Comparison of ENCODE assay signal across 18 mouse cellular contexts in the genomic region with DNA sequence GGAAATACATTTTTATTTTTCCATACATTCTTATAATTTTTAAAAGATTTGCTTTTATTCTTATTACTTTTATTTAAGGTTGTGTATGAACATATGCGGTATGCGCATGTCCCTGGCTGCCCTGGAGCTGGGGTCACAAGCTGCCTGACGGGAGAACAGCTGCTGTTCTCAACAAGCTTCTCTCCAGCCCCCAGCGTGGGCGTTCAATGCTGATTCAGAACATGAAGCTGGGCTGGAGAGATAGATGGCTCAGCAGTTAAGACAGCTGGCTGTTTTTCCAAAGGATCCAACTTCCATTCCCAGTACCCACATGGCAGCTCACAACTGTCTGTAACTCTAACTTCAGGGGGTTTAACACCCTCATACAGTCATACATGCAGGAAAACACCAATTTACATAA. TPM values are rescaled to one million over a fixed set of nuclear protein-coding genes. Genes with fewer than 3 reads are reported as not detected.
A peak's percentile ranks its signal among the peaks of the same experiment; 100 is the strongest.
DNase-seq lines count a peak whose midpoint lies in the region; TF ChIP-seq lines count a peak whose summit lies in the region.
"Had no signal": no experiment of that assay in that cellular context is flagged by ENCODE, and none has a peak within 500 bp of the region (broad histone marks: within the 10 kb centered on the region; RNA-seq: fewer than 3 reads in every experiment).

No protein-coding gene starts in this region.

- no peak overlapping the region for H3K4me3 ChIP-seq in myocyte
- no peak overlapping the region for H3K4me3 ChIP-seq in lung, adult 2 months (replicated peaks; ENCODE audit: extremely low read depth, low read depth, low read length)
- H3K4me3 ChIP-seq: embryonic facial prominence, embryonic 12.5 days; forebrain, embryonic 13.5 days; hindbrain, embryonic 15.5 days; limb, embryonic 10.5 days; midbrain, embryonic 12.5 days had no signal

- no peak overlapping the region for H3K4me2 ChIP-seq in myocyte (ENCODE audit: low read depth)
- H3K4me2 ChIP-seq: embryonic facial prominence, embryonic 12.5 days; forebrain, embryonic 13.5 days; hindbrain, embryonic 15.5 days; midbrain, embryonic 12.5 days had no signal

- H3K4me1 ChIP-seq in lung, adult 2 months (ENCODE audit: control insufficient read depth, insufficient read depth, low read length): no peaks in the 10 kb centered on the region
- H3K4me1 ChIP-seq: embryonic facial prominence, embryonic 12.5 days; forebrain, embryonic 13.5 days; hindbrain, embryonic 15.5 days; limb, embryonic 10.5 days; midbrain, embryonic 12.5 days had no signal

- no peak for TF ChIP-seq POLR2A in myocyte (IDR thresholded peaks at IDR 0.05; ENCODE audit: insufficient read length, low read depth)
- TF ChIP-seq POLR2A in lung, adult 2 months (IDR thresholded peaks at IDR 0.05; ENCODE audit: borderline replicate concordance, extremely low read depth, low read depth, low read length): no peak

- no peak overlapping the region for H3ac ChIP-seq in myocyte (ENCODE audit: control insufficient read depth, insufficient read length)

- intact Hi-C loops in heart, postnatal 10 days (cut with DNase I): no loop called here

- peak; percentile 93 for DNase-seq in brain, adult 2 months (ENCODE audit: low read depth, low spot score)
- peak; percentile 25 to 32 for DNase-seq in frontal cortex, postnatal 25 days (ENCODE audit: low spot score in 2 of 2)
- DNase-seq in layer of hippocampus, postnatal 25 days (ENCODE audit: extremely low spot score in 1 of 2, low spot score in 1 of 2): peak; percentile 23 to 49
- no peak for DNase-seq in thymus, adult 18-20 months
- no peak for DNase-seq in gastrocnemius, postnatal 10 days
- DNase-seq in lung, adult 2 months: no peak
- DNase-seq in heart, postnatal 10 days: no peak
- DNase-seq: cerebellum, postnatal 36 days; kidney, adult 8-10 months had no signal

- H3K79me2 ChIP-seq in myocyte (ENCODE audit: control insufficient read depth, insufficient read depth): no peaks in the 10 kb centered on the region

- 87% methylated on average over 5 of the region's 5 CpGs for WGBS in lung, adult 2 months

- no peak for TF ChIP-seq CTCF in lung, adult 2 months (IDR thresholded peaks at IDR 0.05; ENCODE audit: insufficient read depth, low read length)

- H3K27me3 ChIP-seq in myocyte (ENCODE audit: control insufficient read depth, insufficient read depth, insufficient read length): no peaks in the 10 kb centered on the region
- H3K27me3 ChIP-seq: embryonic facial prominence, embryonic 12.5 days; forebrain, embryonic 13.5 days; hindbrain, embryonic 15.5 days; midbrain, embryonic 12.5 days had no signal

- peaks cover 37% of the 10 kb centered on the region for H3K36me3 ChIP-seq in myocyte (ENCODE audit: control insufficient read depth, insufficient read depth)

TF ChIP-seq in myocyte, 11 proteins besides CTCF, POLR2A, EP300 and RAD21:
- TF ChIP-seq MYOD1 (IDR thresholded peaks at IDR 0.05; ENCODE audit: control insufficient read depth in 1 of 3, insufficient read length in 2 of 3, low read depth in 2 of 3): peak; percentile 19 to 88 (median 79)
- TF ChIP-seq TCF12 (IDR thresholded peaks at IDR 0.05; ENCODE audit: insufficient read depth, poor library complexity, severe bottlenecking): peak; percentile 12
- TF ChIP-seq MAX (IDR thresholded peaks at IDR 0.05; ENCODE audit: low read depth): no peak
- TF ChIP-seq MYOG (IDR thresholded peaks at IDR 0.05; ENCODE audit: control insufficient read depth in 1 of 3, insufficient read depth in 1 of 3, insufficient read length in 2 of 3, low read depth in 2 of 3): peak in 2 of 3 experiments; percentile 47 to 87
- no peak for TF ChIP-seq CEBPB (IDR thresholded peaks at IDR 0.05; ENCODE audit: insufficient read depth, poor library complexity, severe bottlenecking)
- TF ChIP-seq E2F4 (IDR thresholded peaks at IDR 0.05; ENCODE audit: insufficient read depth): no peak

RNA-seq across cellular contexts. Expression of a gene that starts 22.3 kb away (rescaled TPM):
- 10 to 100 TPM in 1 of 2 experiments, 1 to 10 TPM in 1; 9.8 to 11.0 TPM for total RNA-seq in layer of hippocampus, postnatal 25 days (2021)
- polyA plus RNA-seq in myocyte (2012; fragmentation: generic; extraction: Trizol): 3.1 TPM
- total RNA-seq in gastrocnemius, postnatal 10 days (2021): 10 to 100 TPM; 10.6 to 12.2 TPM
- polyA plus RNA-seq in lung, adult 2 months (2012; rRNA removed): 1.2 and 1.3 TPM in 2 replicates
- 10 to 100 TPM; 15.9 to 20.4 TPM for total RNA-seq in heart, postnatal 10 days (2021)

RNA-seq across cellular contexts. Expression of a gene that starts 35.7 kb away (rescaled TPM):
- total RNA-seq in layer of hippocampus, postnatal 25 days (2021): not detected
- polyA plus RNA-seq in myocyte (2012; fragmentation: generic; extraction: Trizol): 4.3 TPM
- not detected for total RNA-seq in gastrocnemius, postnatal 10 days (2021)
- polyA plus RNA-seq in lung, adult 2 months (2012; rRNA removed): not detected in 2 replicates
- total RNA-seq in heart, postnatal 10 days (2021): not detected
- total RNA-seq: adrenal gland, postnatal 4 days had no signal
- polyA plus RNA-seq: activated CD4-positive, CD25-positive, alpha-beta regulatory T cell, adult 4 months; embryonic facial prominence, embryonic 12.5 days; gonadal fat pad, adult 2 months; limb, embryonic 10.5 days; midbrain, embryonic 12.5 days had no signal

Comparison
In these comparisons a context has a peak if more than half of its experiments do, and no peak if none do; other contexts are left out.
1. DNase-seq: peak in brain, adult 2 months (single experiment), frontal cortex, postnatal 25 days (2 of 2) and layer of hippocampus, postnatal 25 days (2 of 2); none in thymus, adult 18-20 months (0 of 2), gastrocnemius, postnatal 10 days (single experiment), lung, adult 2 months (single experiment) and heart, postnatal 10 days (0 of 2).